Mouse (Mus musculus) myocyte (in vitro differentiated cells): ENCODE data around the gene Ccdc38. TPM values are rescaled to one million over a fixed set of nuclear protein-coding genes. Genes with fewer than 3 reads are reported as not detected.

ENCODE experiments used
- H3K27me3 ChIP-seq: one replicate; pipeline ENCODE4 v1.6.1; 2011; ENCODE audit not compliant: control insufficient read depth, insufficient read depth, insufficient read length
- H3K36me3 ChIP-seq: one replicate; pipeline ENCODE4 v1.6.1; 2011; ENCODE audit not compliant: control insufficient read depth, insufficient read depth
- H3K4me2 ChIP-seq: one replicate; pipeline ENCODE4 v1.6.1; 2011; ENCODE audit warnings: low read depth, control low read depth
- H3K4me3 ChIP-seq: one replicate; pipeline ENCODE4 v1.5.1; 2011; ENCODE audit warnings: mild to moderate bottlenecking, control low read depth, moderate library complexity
- H3K79me2 ChIP-seq: one replicate; pipeline ENCODE4 v1.6.1; 2011; ENCODE audit not compliant: control insufficient read depth, insufficient read depth
- H3ac ChIP-seq: one replicate; pipeline ENCODE4 v1.6.1; 2011; ENCODE audit not compliant: control insufficient read depth, insufficient read length
- CEBPB ChIP-seq: IDR thresholded peaks from 2 replicates; pipeline ENCODE4 v1.6.1; 2011; ENCODE audit warnings: mild to moderate bottlenecking, moderate library complexity; ENCODE audit not compliant: poor library complexity, insufficient read depth, severe bottlenecking
- E2F4 ChIP-seq: IDR thresholded peaks from one replicate; pipeline ENCODE4 v1.6.1; 2011; ENCODE audit warnings: mild to moderate bottlenecking, control low read depth, moderate library complexity; ENCODE audit not compliant: insufficient read depth
- MAX ChIP-seq: IDR thresholded peaks from one replicate; pipeline ENCODE4 v1.6.1; 2011; ENCODE audit warnings: low read depth, mild to moderate bottlenecking, control low read depth
- MYOD1 ChIP-seq, 3 experiments: IDR thresholded peaks; one replicate each; pipeline ENCODE4 v1.6.1; 2011; ENCODE audit warnings: control low read depth in 2 of 3, low read depth in 2 of 3, mild to moderate bottlenecking in 2 of 3, moderate library complexity in 1 of 3; ENCODE audit not compliant: insufficient read length in 2 of 3, control insufficient read depth in 1 of 3
- MYOG ChIP-seq, 3 experiments: IDR thresholded peaks; one replicate each; pipeline ENCODE4 v1.6.1; 2011; ENCODE audit warnings: control low read depth in 2 of 3, low read depth in 2 of 3, mild to moderate bottlenecking in 2 of 3; ENCODE audit not compliant: insufficient read length in 2 of 3, control insufficient read depth in 1 of 3, insufficient read depth in 1 of 3
- POLR2A ChIP-seq: IDR thresholded peaks from one replicate; pipeline ENCODE4 v1.6.1; 2011; ENCODE audit warnings: low read depth, mild to moderate bottlenecking, control low read depth, moderate library complexity; ENCODE audit not compliant: insufficient read length
- POLR2AphosphoS2 ChIP-seq: IDR thresholded peaks from one replicate; pipeline ENCODE4 v1.6.1; 2011; ENCODE audit warnings: low read depth, control low read depth; ENCODE audit not compliant: insufficient read length
- REST ChIP-seq: IDR thresholded peaks from one replicate; pipeline ENCODE4 v1.6.1; 2011; ENCODE audit warnings: mild to moderate bottlenecking, control low read depth, moderate library complexity; ENCODE audit not compliant: insufficient read depth, insufficient read length
- SRF ChIP-seq: IDR thresholded peaks from one replicate; pipeline ENCODE4 v1.6.1; 2011; ENCODE audit warnings: low read depth; ENCODE audit not compliant: control insufficient read depth, insufficient read length
- TCF12 ChIP-seq: IDR thresholded peaks from one replicate; pipeline ENCODE4 v1.6.1; 2011; ENCODE audit warnings: mild to moderate bottlenecking, control low read depth; ENCODE audit not compliant: poor library complexity, insufficient read depth, severe bottlenecking
- TCF3 ChIP-seq: IDR thresholded peaks from one replicate; pipeline ENCODE4 v1.6.1; 2011; ENCODE audit warnings: low read depth, control low read depth; ENCODE audit not compliant: insufficient read length
- USF1 ChIP-seq: IDR thresholded peaks from one replicate; pipeline ENCODE4 v1.6.1; 2011; ENCODE audit warnings: low read depth, mild to moderate bottlenecking, control low read depth, moderate library complexity
- polyA plus RNA-seq: library from polyadenylated mRNA; unstranded; fragments of >200 nt; fragmentation: generic; extraction: Trizol; gene quantifications from one replicate; pipeline ENCODE4 v1.2.1, GENCODE M21; 2012; ENCODE audit warnings: missing spikeins

Ccdc38 gene
- polyA plus RNA-seq, 1 experiment, result 0.05 TPM

DNA sequence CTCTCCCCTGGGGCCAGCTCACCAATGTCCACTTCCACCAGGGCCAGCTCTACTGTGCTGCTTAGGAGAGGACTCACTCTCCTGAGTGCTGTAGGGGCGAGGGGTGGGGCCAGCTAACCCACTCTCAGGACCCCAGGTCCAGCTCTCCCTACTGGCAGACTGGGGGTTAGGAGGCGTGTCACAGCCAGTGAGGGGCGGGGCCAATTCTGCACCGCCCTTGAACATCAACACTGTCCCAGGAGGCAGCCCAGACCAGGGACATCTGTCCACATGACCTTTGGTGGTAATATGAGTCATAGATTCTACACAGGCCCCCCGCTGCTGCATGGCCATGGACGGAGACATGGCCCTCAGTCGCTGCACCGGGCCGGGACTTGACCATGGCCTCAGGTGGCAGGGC, 19.4 kb downstream of the Ccdc38 start:
- no peak overlapping the region for H3K4me3 ChIP-seq
- no peak for TF ChIP-seq POLR2A
- H3K79me2 ChIP-seq, result no peaks in the 10 kb centered on the region
- H3K36me3 ChIP-seq, result no peaks in the 10 kb centered on the region
- no peak overlapping the region for H3K4me2 ChIP-seq
- H3K27me3 ChIP-seq, result no peaks in the 10 kb centered on the region
- H3ac ChIP-seq, result no peak overlapping the region

GRCm38 (mm10) chr10:93564518-93565090, 24.2 kb downstream of the Ccdc38 start:
- Histone ChIP-seq H3ac (no peak overlapping the region), H3K27me3 (no peaks in the 10 kb centered on the region), H3K4me3 (no peak overlapping the region), H3K4me2 (no peak overlapping the region), H3K36me3 (no peaks in the 10 kb centered on the region), H3K79me2 (no peaks in the 10 kb centered on the region)
- no peak for TF ChIP-seq CEBPB
- TF ChIP-seq POLR2A, result no peak
- no peak for TF ChIP-seq REST
- TF ChIP-seq E2F4, result no peak
- TF ChIP-seq TCF3, result no peak
- no peak for TF ChIP-seq MYOD1 (IDR thresholded peaks at IDR 0.05; ENCODE audit: control insufficient read depth in 1 of 3, insufficient read length in 2 of 3, low read depth in 2 of 3)
- no peak for TF ChIP-seq MYOG (IDR thresholded peaks at IDR 0.05; ENCODE audit: control insufficient read depth in 1 of 3, insufficient read depth in 1 of 3, insufficient read length in 2 of 3, low read depth in 2 of 3)
- no peak for TF ChIP-seq SRF
- TF ChIP-seq TCF12, result no peak
- no peak for TF ChIP-seq USF1
- TF ChIP-seq MAX, result no peak
- no peak for TF ChIP-seq POLR2AphosphoS2

- no peak overlapping the region for H3K4me3 ChIP-seq
- TF ChIP-seq MAX (no peak), CEBPB (no peak), E2F4 (no peak), POLR2A (no peak)
- H3K4me2 ChIP-seq, result no peak overlapping the region
Observed at GRCm38 (mm10) chr10:93567066-93567465, 26.6 kb downstream of the Ccdc38 start.

GRCm38 (mm10) chr10:93567841-93568566, 27.6 kb downstream of the Ccdc38 start:
- Histone ChIP-seq H3K79me2 (no peaks in the 10 kb centered on the region), H3K27me3 (no peaks in the 10 kb centered on the region), H3K36me3 (no peaks in the 10 kb centered on the region), H3ac (no peak overlapping the region), H3K4me3 (no peak overlapping the region), H3K4me2 (no peak overlapping the region)
- TF ChIP-seq E2F4 (no peak), POLR2A (no peak), POLR2AphosphoS2 (no peak), CEBPB (no peak), REST (no peak), USF1 (no peak), TCF3 (no peak), SRF (no peak), MYOG (IDR thresholded peaks at IDR 0.05; ENCODE audit: control insufficient read depth in 1 of 3, insufficient read depth in 1 of 3, insufficient read length in 2 of 3, low read depth in 2 of 3) (no peak), TCF12 (no peak), MAX (no peak), MYOD1 (IDR thresholded peaks at IDR 0.05; ENCODE audit: control insufficient read depth in 1 of 3, insufficient read length in 2 of 3, low read depth in 2 of 3) (no peak)

More at GRCm38 (mm10) chr10:93567066-93567465, 26.6 kb downstream of the Ccdc38 start:
- no peaks in the 10 kb centered on the region for H3K36me3 ChIP-seq
- H3K27me3 ChIP-seq, result no peaks in the 10 kb centered on the region
- H3K79me2 ChIP-seq, result no peaks in the 10 kb centered on the region
- H3ac ChIP-seq, result no peak overlapping the region

- Histone ChIP-seq H3K36me3 (no peaks in the 10 kb centered on the region), H3K4me2 (no peak overlapping the region), H3K4me3 (no peak overlapping the region), H3K79me2 (no peaks in the 10 kb centered on the region), H3ac (no peak overlapping the region), H3K27me3 (no peaks in the 10 kb centered on the region)
- no peak for TF ChIP-seq USF1
- TF ChIP-seq REST, result no peak
- no peak for TF ChIP-seq TCF3
- no peak for TF ChIP-seq MYOD1 (IDR thresholded peaks at IDR 0.05; ENCODE audit: control insufficient read depth in 1 of 3, insufficient read length in 2 of 3, low read depth in 2 of 3)
- TF ChIP-seq MYOG (IDR thresholded peaks at IDR 0.05; ENCODE audit: control insufficient read depth in 1 of 3, insufficient read depth in 1 of 3, insufficient read length in 2 of 3, low read depth in 2 of 3), result no peak
- TF ChIP-seq SRF, result no peak
- no peak for TF ChIP-seq CEBPB
- TF ChIP-seq TCF12, result no peak
- TF ChIP-seq E2F4, result no peak
- TF ChIP-seq MAX, result no peak
- no peak for TF ChIP-seq POLR2AphosphoS2
- no peak for TF ChIP-seq POLR2A
Observed at GRCm38 (mm10) chr10:93568671-93569070, 28.2 kb downstream of the Ccdc38 start.
